Mouse (Mus musculus) ovary, postnatal 10 days (tissue): ENCODE data around the gene Tnxb.
A peak's percentile ranks its signal among the peaks of the same experiment; 100 is the strongest.
"Not testable (repeated sequence)": the region's sequence is repeated elsewhere in the genome, so short reads cannot be mapped to it uniquely, and the experiment has no call there.

ENCODE experiments used
- DNase-seq: peaks from one replicate; pipeline ENCODE4 v3.0.0; 2022; ENCODE audit warnings: low spot score

Gene Tnxb

GRCm38 (mm10) chr17:34684253-34684893 lies 14.0 kb downstream of the Tnxb start:
- no peak for DNase-seq

- no peak for DNase-seq
Measured at GRCm38 (mm10) chr17:34685120-34686110, 15.1 kb downstream of the Tnxb start.

DNA sequence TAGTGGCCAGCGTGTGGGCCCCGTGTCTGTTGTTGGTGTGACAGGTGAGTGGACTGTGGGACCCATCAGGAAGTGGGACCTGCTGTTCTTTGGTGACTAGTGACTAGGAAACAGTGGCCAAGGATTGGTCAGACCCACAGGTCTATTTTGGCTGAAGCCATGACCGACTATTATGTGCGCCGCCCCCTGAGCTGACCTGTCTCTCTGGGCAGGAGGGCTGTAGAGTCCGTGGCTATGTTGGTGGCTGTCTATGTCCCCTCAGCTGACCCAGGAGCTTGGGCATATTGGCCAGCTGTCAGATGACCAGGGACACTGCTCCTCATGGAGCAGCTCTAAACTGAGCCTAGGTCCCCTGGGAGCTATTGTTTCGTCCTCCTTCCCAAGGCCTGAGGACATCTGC lies 18.6 kb downstream of the Tnxb start:
- no peak for DNase-seq

GRCm38 (mm10) chr17:34690458-34690857 lies 20.1 kb downstream of the Tnxb start:
- DNase-seq: no peak

GRCm38 (mm10) chr17:34692906-34693305 lies 22.6 kb downstream of the Tnxb start:
- DNase-seq: no peak

DNA sequence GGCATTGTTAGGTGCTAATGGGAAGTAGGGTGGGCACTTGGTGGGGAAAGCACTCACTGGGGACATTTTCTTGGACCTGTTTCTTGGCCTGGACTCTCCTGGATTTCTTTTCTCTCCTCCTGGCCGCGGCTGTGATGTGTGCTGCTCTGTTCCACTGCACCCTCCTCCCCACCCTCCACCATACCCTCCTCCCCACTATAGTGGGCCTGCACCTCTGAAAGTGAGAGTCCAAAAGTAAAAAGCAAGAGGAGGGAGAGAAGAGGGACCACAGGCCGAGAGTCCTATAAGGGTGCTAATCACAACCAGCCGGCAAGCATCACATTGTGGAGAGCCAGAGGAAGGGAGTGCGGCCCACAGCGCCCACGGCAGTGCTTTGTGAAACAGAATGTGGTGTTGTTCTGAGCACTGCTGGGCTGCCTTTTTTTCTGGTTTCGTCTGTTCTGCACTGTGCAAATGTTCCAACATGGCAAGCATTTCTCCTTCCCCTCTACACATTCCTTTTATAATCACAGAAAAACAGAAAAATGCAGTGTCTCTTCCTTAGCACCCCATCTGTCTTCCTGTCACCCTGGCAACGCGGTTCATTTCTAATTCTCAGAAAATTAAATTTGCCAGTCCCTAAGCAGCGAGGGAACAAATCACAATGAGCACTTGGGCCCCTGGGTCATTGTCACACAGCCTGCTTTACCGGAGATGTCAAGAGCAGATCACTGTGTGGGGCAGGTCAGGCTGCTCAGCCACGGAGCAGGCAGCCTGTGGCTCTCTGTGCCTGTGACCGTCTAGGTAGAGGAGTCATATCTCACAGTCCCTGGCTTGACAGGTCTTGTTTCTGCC lies 29.5 kb downstream of the Tnxb start:
- no peak for DNase-seq

GRCm38 (mm10) chr17:34700671-34701071 lies 30.3 kb downstream of the Tnxb start:
- DNase-seq: no peak

- DNase-seq: not testable (repeated sequence)
Measured at GRCm38 (mm10) chr17:34706476-34706875, 36.1 kb downstream of the Tnxb start.

- DNase-seq: peak; percentile 42
Measured at GRCm38 (mm10) chr17:34712951-34713350, 42.6 kb downstream of the Tnxb start.

- not testable (repeated sequence) for DNase-seq
Measured at GRCm38 (mm10) chr17:34714181-34714907, 44.0 kb downstream of the Tnxb start.

GRCm38 (mm10) chr17:34714908-34715445 lies 44.6 kb downstream of the Tnxb start:
- not testable (repeated sequence) for DNase-seq

DNA sequence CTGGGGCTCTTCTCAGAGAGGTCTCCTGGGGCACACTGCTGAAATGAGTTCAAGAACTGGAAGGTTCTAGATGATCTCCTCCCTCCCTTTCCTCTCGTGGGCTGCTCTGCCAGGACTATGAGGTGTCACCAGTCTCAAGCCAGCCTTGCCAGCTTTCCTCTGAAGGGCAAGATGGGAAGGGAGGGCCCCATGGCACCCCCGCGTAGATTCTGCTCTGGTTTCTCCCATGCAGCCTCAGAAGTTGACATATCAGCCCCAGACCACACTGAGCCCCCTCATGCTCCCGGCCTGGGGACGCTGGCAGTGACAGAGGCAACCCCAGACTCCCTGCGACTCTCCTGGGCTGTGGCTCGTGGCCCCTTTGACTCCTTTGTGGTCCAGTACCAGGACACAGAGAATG lies 45.1 kb downstream of the Tnxb start:
- not testable (repeated sequence) for DNase-seq

DNA sequence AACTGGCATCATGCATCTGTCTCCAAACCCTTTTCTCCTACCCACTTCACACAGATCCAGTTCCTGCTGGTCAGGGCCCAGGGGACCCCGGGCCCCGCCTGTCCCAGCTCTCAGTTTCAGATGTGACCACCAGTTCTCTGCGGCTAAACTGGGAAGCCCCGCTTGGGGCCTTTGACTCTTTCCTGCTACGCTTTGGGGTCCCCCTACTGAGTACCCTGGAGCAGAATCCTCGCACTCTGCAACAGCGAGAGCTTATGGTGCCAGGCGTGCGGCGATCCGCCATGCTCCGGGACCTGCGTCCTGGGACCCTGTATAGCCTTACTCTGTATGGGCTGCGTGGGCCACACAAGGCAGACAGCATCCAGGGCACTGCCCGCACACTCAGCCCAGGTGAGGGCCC lies 45.9 kb downstream of the Tnxb start:
- no peak for DNase-seq

DNA sequence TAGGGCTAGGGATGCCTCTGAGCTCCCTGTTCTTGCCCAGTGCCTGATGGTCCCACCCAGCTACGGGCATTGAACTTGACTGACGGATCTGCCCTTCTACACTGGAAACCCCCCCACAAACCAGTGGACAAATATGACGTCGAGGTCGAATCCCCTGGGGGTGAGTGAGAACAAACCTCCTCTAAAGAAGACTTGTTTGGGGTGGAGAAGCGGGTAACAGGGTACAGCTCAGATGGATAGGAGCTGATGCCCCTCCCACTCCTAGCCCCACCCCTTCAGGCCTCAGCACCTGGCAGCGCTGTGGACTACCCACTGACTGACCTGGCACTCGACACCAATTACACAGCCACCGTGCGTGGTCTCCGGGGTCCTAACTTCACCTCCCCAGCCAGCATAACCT lies 47.1 kb downstream of the Tnxb start:
- DNase-seq: no peak

- not testable (repeated sequence) for DNase-seq
Measured at GRCm38 (mm10) chr17:34719886-34720285, 49.6 kb downstream of the Tnxb start.

GRCm38 (mm10) chr17:34722238-34722637 lies 51.9 kb downstream of the Tnxb start:
- not testable (repeated sequence) for DNase-seq

DNA sequence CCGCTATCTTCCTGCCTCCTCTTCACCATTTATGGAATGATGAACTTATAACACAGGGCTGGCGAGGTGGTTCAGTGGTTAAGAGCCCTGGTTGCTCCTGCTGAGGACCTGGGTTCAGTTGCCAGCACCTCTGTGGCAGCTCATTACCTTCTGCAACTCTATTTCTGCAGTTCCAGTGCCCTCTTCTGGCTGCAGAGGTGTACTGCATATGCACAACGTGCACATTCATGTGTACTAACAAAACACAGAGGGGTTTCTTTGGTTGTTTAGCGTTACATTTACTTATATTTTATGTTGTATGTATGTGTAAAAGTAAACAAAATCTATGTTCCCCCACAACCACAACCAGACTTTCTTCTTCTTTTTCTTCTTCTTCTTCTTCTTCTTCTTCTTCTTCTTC lies 52.7 kb downstream of the Tnxb start:
- no peak for DNase-seq

- no peak for DNase-seq
Measured at GRCm38 (mm10) chr17:34727887-34728286, 57.6 kb downstream of the Tnxb start.

DNA sequence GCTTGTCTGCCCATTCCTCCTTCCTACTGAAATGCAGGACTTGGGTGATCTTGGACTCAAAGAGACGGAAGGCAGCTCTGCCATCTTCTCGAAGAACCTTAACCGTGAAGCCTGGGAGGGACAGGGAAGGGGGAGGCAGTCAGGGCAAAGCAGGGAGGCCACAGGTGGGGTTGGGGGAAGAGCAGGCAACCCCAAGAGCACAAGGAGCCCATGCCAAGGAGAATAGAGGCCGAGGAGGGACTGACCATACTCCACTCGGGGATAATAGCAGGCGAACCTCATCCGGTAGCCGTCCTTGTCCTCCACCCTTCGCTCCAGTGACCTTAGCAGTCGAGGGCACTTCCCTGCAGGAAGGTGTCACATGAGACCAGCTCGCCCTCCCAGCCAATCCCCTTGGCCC lies 58.8 kb downstream of the Tnxb start:
- DNase-seq: not testable (repeated sequence)

GRCm38 (mm10) chr17:34729779-34730553 lies 59.6 kb downstream of the Tnxb start:
- not testable (repeated sequence) for DNase-seq
